Mouse (Mus musculus) right cerebral cortex, postnatal 4 days (tissue): Measurements from ENCODE around the gene Irs2.
A peak's percentile ranks its signal among the peaks of the same experiment; 100 is the strongest.

ENCODE experiments used
- DNase-seq: peaks from one replicate; pipeline ENCODE4 v3.0.0-alpha.2; 2022

The Irs2 gene

DNA sequence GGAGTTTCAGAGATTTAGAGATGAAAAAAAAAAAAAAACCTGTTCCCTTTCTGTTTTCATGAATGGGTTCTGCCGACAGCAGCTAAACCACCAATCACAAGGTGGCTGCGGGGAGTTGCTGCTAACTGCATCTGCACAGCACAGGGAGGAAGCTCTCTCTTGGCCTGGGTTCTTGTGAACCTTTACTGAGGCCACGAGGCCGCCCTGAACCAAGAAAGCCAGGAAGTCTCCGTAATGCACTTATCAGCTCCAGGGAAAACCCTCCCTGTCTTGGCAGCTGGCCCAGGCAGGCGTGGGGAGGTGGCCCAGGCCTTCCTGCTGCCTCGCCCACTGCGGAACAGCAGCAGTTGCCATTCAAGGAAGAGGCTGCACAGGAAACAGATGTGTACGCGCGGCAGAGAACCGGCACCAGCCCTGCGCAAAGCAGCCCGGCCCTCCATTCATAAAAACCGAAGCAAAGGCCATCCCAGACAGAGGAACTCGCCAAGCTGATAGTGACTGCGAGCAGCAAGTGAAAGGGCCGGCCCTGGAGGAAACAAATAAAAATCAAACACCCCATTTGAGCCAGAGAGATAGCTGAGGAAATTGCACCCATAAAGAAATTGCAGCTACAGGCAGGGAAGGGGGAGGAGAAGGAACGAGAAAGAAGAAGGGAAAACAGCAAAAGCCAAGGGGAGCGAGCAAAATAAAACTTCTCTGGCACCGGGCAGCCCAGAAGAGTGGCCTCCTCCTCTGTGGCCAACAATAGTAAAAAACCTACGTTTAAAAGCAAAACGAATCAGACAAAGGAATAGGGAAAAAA, 62.1 kb downstream of the Irs2 start:
- peak; percentile 65 for DNase-seq

DNA sequence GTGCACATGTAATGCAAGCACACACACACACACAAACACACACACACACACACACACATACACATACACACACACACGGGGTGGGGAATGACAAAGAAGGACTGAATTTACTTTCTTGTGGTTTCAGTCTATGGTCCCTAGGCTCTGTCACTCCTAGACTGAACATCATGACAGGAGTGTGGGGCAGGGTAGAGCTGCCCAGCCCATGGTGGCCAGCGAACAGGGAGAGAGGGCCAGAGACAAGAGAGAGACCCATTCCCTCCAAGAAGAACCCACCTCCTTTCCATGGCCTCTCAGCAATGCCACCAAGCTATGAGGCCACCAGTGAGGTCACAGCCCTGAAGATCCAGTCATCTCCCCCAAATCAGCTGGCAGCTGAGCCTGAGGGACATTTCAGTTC, 62.8 kb downstream of the Irs2 start:
- no peak for DNase-seq

GRCm38 (mm10) chr8:10943314-10944060, 64.8 kb downstream of the Irs2 start:
- DNase-seq = no peak

DNA sequence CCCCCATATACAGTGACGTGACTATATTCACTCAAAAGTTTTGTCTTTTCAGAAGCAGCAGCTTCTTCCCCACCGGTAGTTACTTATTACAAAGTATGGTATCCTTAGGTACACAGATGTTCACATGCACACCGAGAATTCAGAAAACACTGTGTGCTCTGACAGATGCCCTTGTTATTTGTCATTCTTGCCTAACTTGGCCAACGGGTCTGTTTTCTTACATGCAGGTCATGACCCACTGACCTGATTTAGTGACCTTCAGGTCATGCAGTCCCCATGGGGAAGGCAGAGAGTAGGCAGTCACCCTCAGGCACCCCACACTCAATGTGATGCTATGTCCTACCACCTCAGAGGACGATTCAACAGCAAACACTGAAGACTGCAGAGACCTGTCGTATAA, 68.4 kb downstream of the Irs2 start:
- no peak for DNase-seq

GRCm38 (mm10) chr8:10939210-10939782, 69.0 kb downstream of the Irs2 start:
- DNase-seq = no peak

DNA sequence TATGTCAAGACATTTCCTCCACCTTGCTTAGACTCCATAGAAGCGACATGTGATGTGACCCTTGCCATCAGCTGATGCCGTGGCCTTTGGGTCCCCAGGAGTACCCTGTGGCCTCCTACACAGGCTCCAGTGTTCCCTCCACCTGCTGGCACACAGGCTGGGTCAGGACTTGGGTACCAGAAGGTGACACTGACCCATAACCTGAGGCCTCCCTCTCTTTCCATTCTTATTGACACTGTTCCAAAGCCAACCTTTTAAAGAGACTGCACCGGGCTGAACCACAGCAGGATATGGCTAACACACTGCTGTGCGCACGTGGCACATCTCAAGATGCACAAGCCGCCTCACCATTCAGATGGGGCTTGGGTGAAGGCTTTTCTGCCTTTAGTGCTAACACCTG, 70.0 kb downstream of the Irs2 start:
- no peak for DNase-seq

DNA sequence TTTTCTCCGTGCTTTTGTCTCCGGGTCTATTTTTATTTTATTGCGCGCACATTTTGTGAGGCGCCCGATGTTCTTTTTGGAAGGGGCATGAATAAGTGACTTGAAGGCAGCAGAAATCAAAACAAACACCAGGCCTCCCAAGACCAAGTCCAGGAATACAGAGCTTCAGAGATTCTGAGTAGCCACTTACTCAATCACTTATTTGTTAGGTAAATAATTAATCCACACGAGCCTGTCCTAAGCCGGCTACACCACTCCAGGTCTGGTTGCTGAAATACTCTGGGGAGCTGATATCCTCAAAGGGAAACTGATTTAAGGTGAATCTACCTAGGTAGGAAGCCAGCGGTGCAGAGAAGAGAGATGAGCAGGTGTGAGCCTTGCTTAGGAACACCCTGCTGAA, 71.6 kb downstream of the Irs2 start:
- no peak for DNase-seq

DNA sequence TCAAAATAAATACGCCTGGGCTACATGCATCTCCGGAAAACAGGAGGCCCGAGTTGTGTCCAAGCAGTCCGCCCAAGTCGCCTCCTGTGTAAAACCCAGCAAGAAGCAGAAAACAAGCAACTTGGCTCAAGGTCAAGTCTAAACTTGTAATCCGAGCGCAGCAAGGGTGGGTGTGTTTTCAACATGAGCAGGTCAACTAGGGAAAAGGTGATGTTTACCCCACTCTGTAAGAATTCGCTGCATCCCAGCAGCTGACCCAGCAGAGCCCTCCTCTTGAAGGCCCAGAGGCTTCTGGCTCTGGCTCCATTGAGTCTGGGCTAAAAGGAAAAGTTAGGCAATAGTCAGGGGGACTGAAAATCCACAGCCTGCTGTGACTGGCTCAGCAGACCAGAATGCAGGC, 73.0 kb downstream of the Irs2 start:
- DNase-seq = no peak
